Mouse (Mus musculus): ENCODE measurements at regions not wholly inside any gene's neighbourhood (a gene's known extent, or its start where the extent isn't known, plus 50 kb on each side); places are given as distances from the start of the nearest gene placed in this dataset.

DNA sequence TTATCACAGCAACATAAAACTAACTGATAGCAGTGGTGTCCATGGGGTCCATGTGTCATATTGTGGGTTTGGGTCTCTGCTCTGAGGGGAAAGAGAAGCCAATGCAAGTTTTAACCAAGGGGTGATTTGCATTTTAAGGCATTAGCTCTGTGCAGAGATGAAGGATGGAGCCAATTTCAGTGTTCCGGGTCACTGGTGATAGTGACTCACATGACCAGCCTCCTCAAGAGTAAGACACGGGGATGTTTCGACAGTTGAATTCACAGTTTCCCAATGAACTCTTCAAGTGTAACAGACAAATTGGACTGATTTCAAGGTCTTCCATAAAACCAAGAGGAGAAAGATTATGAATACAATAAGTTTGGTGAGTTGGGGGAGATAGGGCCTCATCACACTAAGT is 62.7 kb upstream of the Dpt start:
- TF ChIP-seq CTCF (IDR thresholded peaks at IDR 0.05; ENCODE audit: borderline replicate concordance, insufficient read depth, low read length) (no peak), POLR2A (IDR thresholded peaks at IDR 0.05; ENCODE audit: low read depth, low read length) (no peak)
